In the genomic region with DNA sequence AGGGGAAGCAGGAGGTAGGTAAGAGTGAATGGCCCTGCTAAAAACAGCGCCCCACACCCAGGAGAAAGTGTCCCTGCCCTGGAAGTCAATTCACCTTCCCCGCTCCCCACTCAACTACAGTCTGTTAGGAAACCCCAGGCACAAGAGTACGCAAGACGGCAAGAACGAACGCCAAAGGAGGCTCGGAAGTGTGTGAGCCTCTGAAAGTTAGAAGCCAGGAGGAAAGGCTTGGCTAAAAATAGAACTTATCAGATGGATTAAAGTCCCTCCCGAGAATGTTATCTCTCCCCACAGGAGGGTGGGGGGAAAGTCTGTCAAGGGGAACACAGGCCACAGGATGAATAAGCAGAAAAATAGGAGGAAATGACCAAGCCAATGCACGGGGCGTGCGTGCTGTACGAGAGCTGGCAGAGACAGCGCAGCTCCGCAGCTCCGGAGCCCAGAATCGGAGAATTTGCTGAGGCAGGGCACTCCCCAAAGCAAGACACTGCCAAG, we compare ENCODE assay signal across 9 mouse cellular contexts. TPM values are rescaled to one million over a fixed set of nuclear protein-coding genes. Genes with fewer than 3 reads are reported as not detected.
DNase-seq lines count a peak whose midpoint lies in the region; ATAC-seq and TF ChIP-seq lines count a peak whose summit lies in the region.
"Had no signal": no experiment of that assay in that cellular context is flagged by ENCODE, and none has a peak within 500 bp of the region (broad histone marks: within the 10 kb centered on the region; RNA-seq: fewer than 3 reads in every experiment).

No protein-coding gene starts in this region.

- H3K9me3 ChIP-seq in lung, embryonic 16.5 days (ENCODE audit: control insufficient read depth, low read length) = no peaks in the 10 kb centered on the region

- H3K4me2 ChIP-seq in lung, embryonic 16.5 days (ENCODE audit: low read depth, low read length) = peak overlapping the region; percentile 62

- no peak for TF ChIP-seq CTCF in cerebellum, adult 2 months (IDR thresholded peaks at IDR 0.05; ENCODE audit: borderline replicate concordance, insufficient read depth, low read depth, low read length)
- no peak for TF ChIP-seq CTCF in kidney, adult 2 months (conservative IDR thresholded peaks at IDR 0.05; ENCODE audit: insufficient read depth, insufficient read length, low read depth, low read length)

- peak overlapping the region; percentile 16 for H3K4me3 ChIP-seq in cerebellum, adult 2 months (replicated peaks; ENCODE audit: insufficient read depth, low read depth, low read length)
- peak overlapping the region; percentile 13; the same call in 1 of the 2 replicates for H3K4me3 ChIP-seq in kidney, adult 2 months (ENCODE audit: insufficient read depth, low read depth, low read length)
- peak overlapping the region; percentile 38 for H3K4me3 ChIP-seq in lung, embryonic 16.5 days (ENCODE audit: low read length)

- WGBS in cerebellum, adult 2 months = 2% methylated on average over 16 of the region's 16 CpGs
- WGBS in kidney, adult 2 months = 7% methylated on average over 16 of the region's 16 CpGs
- WGBS in lung, embryonic 16.5 days = 2% methylated on average over 16 of the region's 16 CpGs

- peaks cover 3% of the 10 kb centered on the region; the same call in 1 of the 2 replicates for H3K27me3 ChIP-seq in cerebellum, adult 2 months (ENCODE audit: control insufficient read depth, insufficient read depth, low read length)
- no peaks in the 10 kb centered on the region for H3K27me3 ChIP-seq in kidney, adult 2 months (replicated peaks; ENCODE audit: control insufficient read depth, insufficient read depth, low read length)
- no peaks in the 10 kb centered on the region for H3K27me3 ChIP-seq in lung, embryonic 16.5 days (ENCODE audit: control insufficient read depth, insufficient read depth, low read depth, low read length)
- H3K27me3 ChIP-seq: CH12.LX had no signal

- no peak for DNase-seq in cerebellum, adult 2 months
- DNase-seq in cerebellum, adult 9-10 months = no peak
- peak; percentile 60 for DNase-seq in c-Kit-positive CD71-negative TER-119-negative erythroid progenitor cells, embryonic 14.5 days (ENCODE audit: low read depth)
- peak; percentile 21 for DNase-seq in heart, adult 8-10 months (ENCODE audit: low spot score)
- peak; percentile 51 for DNase-seq in kidney, adult 2 months
- DNase-seq in retina, embryonic 14.5 days (ENCODE audit: low spot score) = peak; percentile 35
- no peak for DNase-seq in left cerebral cortex, adult 8-10 months (ENCODE audit: low spot score in 2 of 2)

- H3K27ac ChIP-seq in cerebellum, adult 2 months (ENCODE audit: insufficient read depth, low read length) = no peak overlapping the region
- no peak overlapping the region for H3K27ac ChIP-seq in kidney, adult 2 months (ENCODE audit: insufficient read depth, low read depth, low read length)
- peak overlapping the region; percentile 94 for H3K27ac ChIP-seq in lung, embryonic 16.5 days (ENCODE audit: low read length)

- TF ChIP-seq POLR2A in cerebellum, adult 2 months (IDR thresholded peaks at IDR 0.05; ENCODE audit: borderline replicate concordance, insufficient read depth, low read length) = no peak
- TF ChIP-seq POLR2A in kidney, adult 2 months (IDR thresholded peaks at IDR 0.05; ENCODE audit: low read depth, low read length) = no peak

- ATAC-seq in lung, embryonic 16.5 days (ENCODE audit: low read depth) = peak; percentile 86

- H3K36me3 ChIP-seq in kidney, adult 2 months (ENCODE audit: control insufficient read depth, insufficient read depth, low read length) = no peaks in the 10 kb centered on the region
- no peaks in the 10 kb centered on the region for H3K36me3 ChIP-seq in lung, embryonic 16.5 days (ENCODE audit: control insufficient read depth, insufficient read depth, low read length)

- H3K9ac ChIP-seq in lung, embryonic 16.5 days (ENCODE audit: low read length) = peak overlapping the region; percentile 61

- no peaks in the 10 kb centered on the region for H3K4me1 ChIP-seq in cerebellum, adult 2 months (ENCODE audit: control insufficient read depth, insufficient read depth, low read length)
- H3K4me1 ChIP-seq in kidney, adult 2 months (ENCODE audit: control insufficient read depth, insufficient read depth, low read length) = no peaks in the 10 kb centered on the region
- H3K4me1 ChIP-seq in lung, embryonic 16.5 days (replicated peaks; ENCODE audit: control insufficient read depth, insufficient read depth, low read length) = peaks cover 26% of the 10 kb centered on the region

RNA-seq across cellular contexts. Expression of a gene that starts 41.0 kb away (rescaled TPM):
- polyA plus RNA-seq in cerebellum, adult 2 months (2012; rRNA removed) = 5.5 and 6.5 TPM in 2 replicates
- 100 to 1,000 TPM in 2 of 4 experiments, 10 to 100 TPM in 2; 67.8 to 139 (median 92.1) TPM for total RNA-seq in heart, adult 8-10 months (2022)
- 6.5 and 7.0 TPM in 2 replicates for polyA plus RNA-seq in kidney, adult 2 months (2012; rRNA removed)
- 23.0 and 27.2 TPM in 2 replicates for polyA plus RNA-seq in lung, embryonic 16.5 days (2015; fragmentation: Nextera tagmentation; extraction: Ambion mirVana)
- 10 to 100 TPM in 1 of 4 experiments, 1 to 10 TPM in 3; 8.8 to 10.8 (median 9.7) TPM for total RNA-seq in left cerebral cortex, adult 8-10 months (2022)

Comparison
In these comparisons a context has a peak if more than half of its experiments do, and no peak if none do; other contexts are left out.
1. DNase-seq: peak in c-Kit-positive CD71-negative TER-119-negative erythroid progenitor cells, embryonic 14.5 days (single experiment), heart, adult 8-10 months (single experiment), kidney, adult 2 months (single experiment) and retina, embryonic 14.5 days (single experiment); none in cerebellum, adult 2 months (0 of 2), cerebellum, adult 9-10 months (single experiment) and left cerebral cortex, adult 8-10 months (0 of 2).
2. Peak in every context shown above with its lines, with median percentiles within 50 percentile points of each other: H3K4me3 ChIP-seq.